9 mouse cellular contexts compared by ENCODE assay signal in the genomic region with DNA sequence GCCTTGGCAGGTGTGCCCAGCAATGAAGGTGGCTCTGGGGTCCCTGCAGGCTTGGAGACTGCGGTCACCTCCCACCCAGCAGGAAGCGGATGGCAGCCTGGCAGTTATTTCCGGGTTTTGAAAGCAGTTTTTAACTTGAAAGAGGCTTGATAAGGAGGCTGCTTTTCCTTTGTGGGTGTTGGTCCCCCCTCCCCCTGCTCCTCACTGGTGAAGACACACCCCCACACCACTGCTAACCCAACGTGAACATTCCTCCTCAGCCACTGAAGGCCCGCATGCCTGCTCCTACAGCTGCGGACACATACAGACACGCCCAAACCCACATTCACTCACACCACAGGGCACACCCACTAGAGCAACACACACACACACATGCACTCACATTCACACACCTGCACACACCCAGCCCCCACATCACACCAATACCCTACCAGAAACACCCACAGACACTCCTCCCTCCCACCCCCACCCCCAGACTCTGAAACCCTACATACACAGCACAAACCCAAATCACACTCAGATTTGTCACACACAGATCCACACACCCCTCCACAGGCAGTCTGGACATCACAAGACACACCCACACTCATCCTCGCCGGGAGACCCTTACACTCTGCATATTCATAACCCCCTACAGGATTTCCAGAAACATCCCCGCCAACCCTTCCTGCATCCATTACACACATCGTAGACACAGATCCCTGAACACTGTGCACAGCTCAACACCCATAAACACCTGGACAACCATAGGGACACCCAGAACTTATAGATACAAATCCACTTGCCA. TPM values are rescaled to one million over a fixed set of nuclear protein-coding genes. Genes with fewer than 3 reads are reported as not detected.
A peak's percentile ranks its signal among the peaks of the same experiment; 100 is the strongest.
DNase-seq lines count a peak whose midpoint lies in the region; ATAC-seq and TF ChIP-seq lines count a peak whose summit lies in the region.
"Had no signal": no experiment of that assay in that cellular context is flagged by ENCODE, and none has a peak within 500 bp of the region (broad histone marks: within the 10 kb centered on the region; RNA-seq: fewer than 3 reads in every experiment).

No protein-coding gene starts in this region.

- peak; percentile 43 for DNase-seq in adrenal gland, adult 2 months
- no peak for DNase-seq in adrenal gland, adult 8-10 months
- DNase-seq in A20 (ENCODE audit: low read depth, low spot score): peak; percentile 85
- peak; percentile 92 for DNase-seq in induced T-regulatory cell, adult 2 months (ENCODE audit: low read depth)
- DNase-seq in spleen, adult 2 months (ENCODE audit: low read depth in 1 of 2, low spot score in 2 of 2): peak; percentile 78 to 83
- DNase-seq in right cerebral cortex, postnatal 36 days (ENCODE audit: low spot score in 2 of 2): no peak

- peak overlapping the region; percentile 38 for H3K9ac ChIP-seq in liver, embryonic 16.5 days (ENCODE audit: low read depth, low read length)

- 8% methylated on average over 11 of the region's 11 CpGs for WGBS in liver, embryonic 16.5 days (ENCODE audit: insufficient replicate concordance)
- WGBS in spleen, adult 2 months: 4% methylated on average over 11 of the region's 11 CpGs

- no peaks in the 10 kb centered on the region for H3K27me3 ChIP-seq in liver, embryonic 16.5 days (ENCODE audit: control insufficient read depth, insufficient read depth, low read depth, low read length)
- no peaks in the 10 kb centered on the region for H3K27me3 ChIP-seq in spleen, adult 2 months (ENCODE audit: control insufficient read depth, insufficient read depth, low read length)
- H3K27me3 ChIP-seq: Patski had no signal

- no peak overlapping the region for H3K4me3 ChIP-seq in cortical plate, adult 2 months (ENCODE audit: insufficient read depth, low read length)
- peak overlapping the region; percentile 51 for H3K4me3 ChIP-seq in liver, embryonic 16.5 days (ENCODE audit: low read depth, low read length)
- H3K4me3 ChIP-seq in spleen, adult 2 months (ENCODE audit: extremely low read depth, insufficient read depth, insufficient read length): peak overlapping the region; percentile 69

- no peaks in the 10 kb centered on the region; the same call in 1 of the 2 replicates for H3K36me3 ChIP-seq in liver, embryonic 16.5 days (ENCODE audit: control insufficient read depth, insufficient read depth)
- H3K36me3 ChIP-seq in spleen, adult 2 months (ENCODE audit: control insufficient read depth, insufficient read depth, low read length): peaks cover 13% of the 10 kb centered on the region

- peak overlapping the region; percentile 68 for H3K4me2 ChIP-seq in liver, embryonic 16.5 days (ENCODE audit: low read depth, low read length)

- H3K4me1 ChIP-seq in cortical plate, adult 2 months (ENCODE audit: control insufficient read depth, insufficient read depth, low read length): peaks cover 2% of the 10 kb centered on the region; the same call in 1 of the 2 replicates
- H3K4me1 ChIP-seq in liver, embryonic 16.5 days (ENCODE audit: control insufficient read depth, low read depth, low read length): peaks cover 40% of the 10 kb centered on the region
- peaks cover 13% of the 10 kb centered on the region; the same call in 1 of the 2 replicates for H3K4me1 ChIP-seq in spleen, adult 2 months (ENCODE audit: control insufficient read depth, insufficient read depth, insufficient read length)

- H3K9me3 ChIP-seq in liver, embryonic 16.5 days (replicated peaks; ENCODE audit: control insufficient read depth, low read length): no peaks in the 10 kb centered on the region

- no peak for TF ChIP-seq CTCF in cortical plate, adult 2 months (IDR thresholded peaks at IDR 0.05; ENCODE audit: extremely low read depth, insufficient read depth, low read length)
- no peak for TF ChIP-seq CTCF in spleen, adult 2 months (IDR thresholded peaks at IDR 0.05; ENCODE audit: extremely low read depth, insufficient read depth, insufficient read length, insufficient replicate concordance)

- no peak for TF ChIP-seq POLR2A in cortical plate, adult 2 months (IDR thresholded peaks at IDR 0.05; ENCODE audit: extremely low read depth, insufficient read depth, low read length)
- TF ChIP-seq POLR2A in spleen, adult 2 months (IDR thresholded peaks at IDR 0.05; ENCODE audit: low read depth, low read length): peak; percentile 12; the same call in 1 of the 2 replicates

- peak; percentile 14; the same call in 1 of the 2 replicates for ATAC-seq in liver, embryonic 16.5 days (ENCODE audit: low read depth)
- ATAC-seq: Patski had no signal

- H3K27ac ChIP-seq in cortical plate, adult 2 months (ENCODE audit: insufficient read depth, low read length): peak overlapping the region; percentile 55; the same call in 1 of the 2 replicates
- peak overlapping the region; percentile 92 for H3K27ac ChIP-seq in liver, embryonic 16.5 days (ENCODE audit: low read length)
- H3K27ac ChIP-seq in spleen, adult 2 months (ENCODE audit: insufficient read depth, low read length): peak overlapping the region; percentile 99

RNA-seq across cellular contexts. Expression of a gene that starts 6.8 kb away (rescaled TPM):
- total RNA-seq in adrenal gland, adult 2 months (2021): 10 to 100 TPM; 53.6 to 87.6 TPM
- polyA plus RNA-seq in adrenal gland, adult 2 months (2012; rRNA removed): 159 and 170 TPM in 2 replicates
- total RNA-seq in adrenal gland, adult 8-10 months (2022): 10 to 100 TPM; 52.8 to 74.4 (median 54.2) TPM
- polyA plus RNA-seq in cortical plate, adult 2 months (2012; rRNA removed): 18.8 and 18.9 TPM in 2 replicates
- 4.6 and 4.7 TPM in 2 replicates for polyA plus RNA-seq in liver, embryonic 16.5 days (2015; fragmentation: Nextera tagmentation; extraction: Ambion mirVana)
- polyA plus RNA-seq in spleen, adult 2 months (2012; rRNA removed): 146 and 261 TPM in 2 replicates

Comparison
In these comparisons a context has a peak if more than half of its experiments do, and no peak if none do; other contexts are left out.
1. DNase-seq: peak in adrenal gland, adult 2 months (single experiment), A20 (single experiment), induced T-regulatory cell, adult 2 months (single experiment) and spleen, adult 2 months (2 of 2); none in adrenal gland, adult 8-10 months (single experiment) and right cerebral cortex, postnatal 36 days (0 of 2).
2. Peak in every context shown above with its lines, with median percentiles within 50 percentile points of each other: H3K27ac ChIP-seq.